Mouse (Mus musculus): ENCODE data around the gene Ngrn. TPM values are rescaled to one million over a fixed set of nuclear protein-coding genes. Genes with fewer than 3 reads are reported as not detected.

Gene Ngrn
- polyA plus RNA-seq, 1 experiment, result 54.9 TPM

DNA sequence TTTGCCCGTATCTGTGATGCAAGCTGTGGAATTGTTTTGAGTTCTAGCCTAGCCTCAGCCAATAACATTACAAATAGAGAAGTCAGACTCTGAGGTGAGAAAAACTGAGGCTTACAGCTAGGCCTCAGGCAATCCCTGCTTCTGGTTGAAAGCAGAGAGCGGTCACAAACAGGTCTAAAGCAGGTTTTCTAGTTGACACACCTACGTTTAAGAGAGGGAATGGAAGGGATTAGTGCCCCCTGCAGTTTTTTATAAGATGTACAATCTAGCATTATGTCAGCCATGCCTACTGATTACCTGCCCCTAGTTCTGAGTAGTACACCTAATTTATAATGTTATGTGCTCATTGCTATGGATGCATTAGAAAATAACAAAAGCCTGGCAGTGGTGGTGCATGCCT is 46.8 kb downstream of the Ngrn start:
- DNase-seq (ENCODE audit: low spot score), result no peak

DNA sequence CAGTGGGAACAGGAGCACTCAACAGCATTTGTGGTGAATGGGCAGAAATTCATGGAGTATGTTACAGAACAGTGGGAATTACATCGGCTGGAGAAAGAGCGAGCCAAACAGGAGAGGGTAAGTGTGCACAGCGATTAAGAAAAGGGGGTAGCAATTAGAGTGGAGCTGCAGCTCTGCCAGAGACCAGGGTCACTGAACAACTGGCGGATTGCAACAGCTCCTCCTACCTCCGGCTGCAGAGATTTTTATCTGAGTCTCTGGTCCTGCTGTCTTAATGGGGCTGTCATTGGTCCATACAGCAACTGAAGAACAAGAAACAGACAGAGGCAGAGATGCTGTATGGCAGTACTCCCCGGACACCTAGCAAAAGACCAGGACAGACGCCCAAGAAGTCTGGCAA is 49.8 kb downstream of the Ngrn start:
- no peak for DNase-seq (ENCODE audit: low spot score)

Other genes starting within 250 kb of the Ngrn start
- 15.6 and 18.8 TPM in 2 replicates for gene Zfp710, start 236.4 kb upstream of the Ngrn start, polyA plus RNA-seq (2012; rRNA removed)
- gene Idh2, start 145.8 kb upstream of the Ngrn start, polyA plus RNA-seq (2012; rRNA removed), result 86.8 and 101 TPM in 2 replicates
- 15.8 and 27.2 TPM in 2 replicates for gene Sema4b, start 74.4 kb upstream of the Ngrn start, polyA plus RNA-seq (2012; rRNA removed)
- 66.1 and 85.6 TPM in 2 replicates for gene Cib1, start 28.4 kb upstream of the Ngrn start, polyA plus RNA-seq (2012; rRNA removed)
- gene Gdpgp1, start 28.4 kb upstream of the Ngrn start, polyA plus RNA-seq (2012; rRNA removed), result 2.2 and 2.6 TPM in 2 replicates
- gene Ttll13, start 14.8 kb upstream of the Ngrn start, polyA plus RNA-seq (2012; rRNA removed), result 1.2 and 1.7 TPM in 2 replicates
- 20.3 and 20.7 TPM in 2 replicates for gene Vps33b, start 8.4 kb downstream of the Ngrn start, polyA plus RNA-seq (2012; rRNA removed)
- 5.0 and 5.7 TPM in 2 replicates for gene Prc1, start 33.2 kb downstream of the Ngrn start, polyA plus RNA-seq (2012; rRNA removed)
- gene Rccd1, start 63.2 kb downstream of the Ngrn start, polyA plus RNA-seq (2012; rRNA removed), result 21.5 and 26.5 TPM in 2 replicates
- gene Unc45a, start 79.8 kb downstream of the Ngrn start, polyA plus RNA-seq (2012; rRNA removed), result 92.8 and 117 TPM in 2 replicates
- 33.3 and 40.9 TPM in 2 replicates for gene Hddc3, start 81.9 kb downstream of the Ngrn start, polyA plus RNA-seq (2012; rRNA removed)
- gene Man2a2, start 110.2 kb downstream of the Ngrn start, polyA plus RNA-seq (2012; rRNA removed), result 37.1 and 49.6 TPM in 2 replicates
- gene Fes, start 126.7 kb downstream of the Ngrn start, polyA plus RNA-seq (2012; rRNA removed), result 22.6 and 24.0 TPM in 2 replicates
- 25.3 and 40.7 TPM in 2 replicates for gene Furin, start 144.2 kb downstream of the Ngrn start, polyA plus RNA-seq (2012; rRNA removed)